Mouse (Mus musculus) heart, adult 9 months (tissue): ENCODE measurements at regions not wholly inside any gene's neighbourhood (a gene's known extent, or its start where the extent isn't known, plus 50 kb on each side); places are given as distances from the start of the nearest gene placed in this dataset.

Source experiments
- DNase-seq, 2 experiments: peaks; one replicate each; pipeline ENCODE4 v3.0.0; 2022; ENCODE audit warnings: low spot score in 2 of 2

GRCm38 (mm10) chr15:43784171-43784570 is 3650.0 kb downstream of the 9330182O14Rik start:
- DNase-seq: no peak

- DNase-seq: no peak
These were observed 3669.2 kb downstream of the 9330182O14Rik start for GRCm38 (mm10) chr15:43803342-43803741.
